Mouse (Mus musculus) liver, embryonic 11.5 days (tissue): ENCODE measurements around the gene Runx3. TPM values are rescaled to one million over a fixed set of nuclear protein-coding genes. Genes with fewer than 3 reads are reported as not detected.

Experiments used
- ATAC-seq: fragments of 200-750 bp; cut with Nextera tagmentation; replicated peaks from 2 replicates; pipeline ENCODE4 v1.8.0; 2017; ENCODE audit warnings: moderate number of reproducible peaks, mild to moderate bottlenecking, moderate TSS enrichment, moderate library complexity; ENCODE audit not compliant: low FRiP score
- DNase-seq: peaks from one replicate; pipeline ENCODE4 v3.0.0-alpha.2; 2017; ENCODE audit warnings: low spot score
- H3K27ac ChIP-seq: fragments of 300-500 bp; sonication (generic); 2 replicates; pipeline ENCODE4 v1.5.1; 2014; ENCODE audit warnings: mild to moderate bottlenecking, low read depth, low read length, control low read depth
- H3K27me3 ChIP-seq: fragments of 300-500 bp; sonication (generic); replicated peaks from 2 replicates; pipeline ENCODE4 v1.6.1; 2014; ENCODE audit warnings: low read length, mixed read lengths; ENCODE audit not compliant: control insufficient read depth, insufficient read depth
- H3K36me3 ChIP-seq: fragments of 300-500 bp; sonication (generic); 2 replicates; pipeline ENCODE4 v1.6.1; 2014; ENCODE audit warnings: mild to moderate bottlenecking, low read length, moderate library complexity, mixed read lengths; ENCODE audit not compliant: control insufficient read depth, insufficient read depth
- H3K4me1 ChIP-seq: fragments of 300-500 bp; sonication (generic); replicated peaks from 2 replicates; pipeline ENCODE4 v1.6.1; 2014; ENCODE audit warnings: low read length, mixed read lengths; ENCODE audit not compliant: control insufficient read depth, insufficient read depth
- H3K4me2 ChIP-seq: fragments of 300-500 bp; sonication (generic); 2 replicates; pipeline ENCODE4 v1.6.1; 2014; ENCODE audit warnings: mild to moderate bottlenecking, control low read depth, moderate library complexity
- H3K4me3 ChIP-seq: fragments of 300-500 bp; sonication (generic); 2 replicates; pipeline ENCODE4 v1.5.1; 2014; ENCODE audit warnings: low read depth, low read length, control low read depth
- H3K9ac ChIP-seq: fragments of 300-500 bp; sonication (generic); 2 replicates; pipeline ENCODE4 v1.6.1; 2014; ENCODE audit warnings: low read depth, low read length, control low read depth
- H3K9me3 ChIP-seq: fragments of 300-500 bp; sonication (generic); 2 replicates; pipeline ENCODE4 v1.6.1; 2016; ENCODE audit warnings: low read length, inconsistent platforms, mixed read lengths; ENCODE audit not compliant: control insufficient read depth
- WGBS: fragments of 180-500 bp; shearing (Covaris S2); extraction: QIAGEN DNeasy Blood & Tissue Kit; methylation state at CpG from one replicate; pipeline ENCODE4 v1.1.7; 2014; 5-methylcytosine and 5-hydroxymethylcytosine counted together
- polyA plus RNA-seq: library from polyadenylated mRNA; unstranded; fragments of >200 nt; fragmentation: Nextera tagmentation; extraction: Ambion mirVana; gene quantifications from 2 replicates; pipeline ENCODE4 v1.2.1, GENCODE M21; 2014

Gene Runx3
- polyA plus RNA-seq, 1 experiment from 2014 or later, result 0.71 TPM

DNA sequence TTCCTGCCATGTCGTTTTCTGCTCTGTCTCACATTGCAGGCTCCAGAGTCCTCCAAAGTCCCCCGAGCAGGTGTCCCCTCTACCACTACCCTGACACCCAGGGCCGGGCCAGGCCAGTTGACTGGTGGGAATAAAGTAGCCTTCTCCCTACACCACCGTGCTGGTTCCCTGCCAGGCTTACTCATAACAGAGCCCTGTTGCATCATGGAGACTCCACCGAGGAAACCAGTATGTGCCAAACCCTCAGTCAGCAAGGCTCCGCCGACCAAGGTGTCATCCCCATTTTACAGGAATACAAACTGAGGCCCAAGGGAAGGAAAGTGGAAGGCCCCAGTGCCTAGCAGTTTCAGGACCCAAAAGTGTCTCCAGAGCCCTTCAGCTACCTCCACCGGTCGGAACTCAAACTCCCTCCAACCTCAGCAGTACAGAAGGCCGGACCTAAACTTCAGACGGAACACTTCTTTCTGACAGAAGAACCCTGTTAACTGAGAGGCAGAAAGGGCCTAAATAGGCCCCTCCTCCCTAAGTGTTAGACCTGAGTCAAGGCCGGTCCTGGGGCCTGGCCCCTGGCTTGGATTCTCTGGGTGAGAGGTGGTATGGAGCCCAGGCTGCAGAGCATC lies 1.5 kb upstream of the Runx3 start:
- Histone ChIP-seq H3K27ac (no peak overlapping the region), H3K4me2 (no peak overlapping the region), H3K4me1 (no peaks in the 10 kb centered on the region), H3K27me3 (no peaks in the 10 kb centered on the region; the same call in 1 of the 2 replicates), H3K36me3 (no peaks in the 10 kb centered on the region), H3K9me3 (no peaks in the 10 kb centered on the region), H3K9ac (no peak overlapping the region), H3K4me3 (no peak overlapping the region)
- no peak for DNase-seq
- no peak for ATAC-seq
- 84% methylated on average over 12 of the region's 12 CpGs for WGBS

DNA sequence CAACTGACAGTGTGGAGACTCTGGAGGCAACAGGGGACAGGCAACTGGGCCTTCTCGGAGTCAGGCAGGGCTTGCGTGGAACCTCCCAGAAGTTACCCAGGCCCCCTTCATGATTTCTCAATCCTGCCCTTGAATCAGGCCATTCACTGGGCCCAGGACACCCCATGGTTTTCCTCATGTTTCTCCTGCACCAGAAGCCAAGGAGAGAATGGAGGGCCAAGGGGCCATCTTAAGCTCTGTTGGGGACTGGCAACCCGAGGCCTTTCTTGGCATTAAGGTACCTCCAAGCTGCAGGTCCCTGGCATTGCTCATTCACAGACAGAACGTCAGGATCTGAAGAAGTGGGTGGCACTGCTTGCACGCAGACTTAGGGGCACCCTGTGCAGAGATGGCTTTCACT lies 3.3 kb downstream of the Runx3 start:
- ATAC-seq, result no peak
- Histone ChIP-seq H3K4me2 (no peak overlapping the region), H3K9me3 (no peaks in the 10 kb centered on the region), H3K4me3 (no peak overlapping the region), H3K4me1 (no peaks in the 10 kb centered on the region), H3K9ac (no peak overlapping the region), H3K27ac (no peak overlapping the region), H3K27me3 (peaks cover 12% of the 10 kb centered on the region), H3K36me3 (no peaks in the 10 kb centered on the region)
- WGBS, result 76% methylated on average over 5 of the region's 5 CpGs
- DNase-seq, result no peak

GRCm38 (mm10) chr4:135124732-135125131 lies 4.3 kb downstream of the Runx3 start:
- H3K4me1 ChIP-seq, result peaks cover 4% of the 10 kb centered on the region; the same call in 1 of the 2 replicates
- no peak overlapping the region for H3K4me3 ChIP-seq
- no peaks in the 10 kb centered on the region for H3K9me3 ChIP-seq
- WGBS, result 80% methylated on average over 6 of the region's 6 CpGs
- H3K4me2 ChIP-seq, result no peak overlapping the region
- no peak overlapping the region for H3K9ac ChIP-seq
- DNase-seq, result no peak
- no peak overlapping the region for H3K27ac ChIP-seq
- ATAC-seq, result no peak
- no peaks in the 10 kb centered on the region for H3K36me3 ChIP-seq
- H3K27me3 ChIP-seq, result peaks cover 16% of the 10 kb centered on the region

- H3K4me3 ChIP-seq, result no peak overlapping the region
- H3K36me3 ChIP-seq, result no peaks in the 10 kb centered on the region
- ATAC-seq (no peak), DNase-seq (no peak)
- no peak overlapping the region for H3K27ac ChIP-seq
- 74% methylated on average over 3 of the region's 3 CpGs for WGBS
- H3K9ac ChIP-seq, result no peak overlapping the region
- peaks cover 16% of the 10 kb centered on the region for H3K27me3 ChIP-seq
- peaks cover 4% of the 10 kb centered on the region; the same call in 1 of the 2 replicates for H3K4me1 ChIP-seq
- H3K4me2 ChIP-seq, result no peak overlapping the region
- no peaks in the 10 kb centered on the region for H3K9me3 ChIP-seq
Observed at GRCm38 (mm10) chr4:135125152-135125551, 4.7 kb downstream of the Runx3 start.

- DNase-seq (no peak), ATAC-seq (no peak)
- peaks cover 16% of the 10 kb centered on the region for H3K27me3 ChIP-seq
- 61% methylated on average over 5 of the region's 5 CpGs for WGBS
- H3K9me3 ChIP-seq, result no peaks in the 10 kb centered on the region
- H3K4me2 ChIP-seq, result no peak overlapping the region
- no peak overlapping the region for H3K4me3 ChIP-seq
- no peak overlapping the region for H3K27ac ChIP-seq
- peaks cover 4% of the 10 kb centered on the region; the same call in 1 of the 2 replicates for H3K4me1 ChIP-seq
- H3K36me3 ChIP-seq, result no peaks in the 10 kb centered on the region
- no peak overlapping the region for H3K9ac ChIP-seq
Observed at GRCm38 (mm10) chr4:135126385-135126784, 5.9 kb downstream of the Runx3 start.

DNA sequence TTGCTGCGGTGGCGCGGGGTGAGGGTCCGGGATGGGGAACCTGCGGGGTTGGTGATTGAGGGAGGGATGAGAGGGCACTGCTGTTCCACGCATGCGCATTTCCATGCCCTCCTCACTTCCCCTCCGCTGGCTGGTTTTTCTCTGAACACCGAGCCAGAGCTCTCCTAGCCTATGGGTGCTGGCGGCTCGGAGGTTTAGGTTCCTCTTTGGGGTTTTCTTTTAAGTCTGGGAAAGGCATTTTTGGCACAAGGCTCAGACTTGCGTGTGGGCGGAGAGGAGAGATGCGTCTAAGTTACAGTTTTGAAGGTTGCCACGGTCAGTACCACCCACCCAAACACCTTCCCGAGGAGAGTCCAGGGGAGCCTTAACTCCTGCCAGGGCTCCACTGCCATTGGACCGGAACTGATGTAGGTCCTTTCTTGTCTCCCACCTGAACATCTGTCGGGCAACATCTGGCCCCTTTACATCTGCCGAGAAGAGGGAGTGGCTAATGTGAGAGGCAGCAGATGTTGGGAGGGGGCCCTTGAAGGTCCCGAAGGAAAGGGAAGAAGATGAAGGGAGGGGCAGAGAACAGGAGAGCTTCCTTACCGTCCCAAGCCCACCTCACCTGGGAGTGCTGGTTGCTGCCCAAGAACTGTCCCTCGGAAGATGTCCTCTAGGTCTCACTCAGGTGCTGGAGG lies 8.5 kb downstream of the Runx3 start:
- H3K27me3 ChIP-seq, result peaks cover 16% of the 10 kb centered on the region; the same call in 1 of the 2 replicates
- no peaks in the 10 kb centered on the region for H3K9me3 ChIP-seq
- H3K36me3 ChIP-seq, result no peaks in the 10 kb centered on the region
- H3K4me3 ChIP-seq, result 0 out of 2 replicates have a peak overlapping the region, but pooled peaks have one; percentile 16
- H3K9ac ChIP-seq, result no peak overlapping the region
- 15% methylated on average over 22 of the region's 22 CpGs for WGBS
- DNase-seq (no peak), ATAC-seq (no peak)
- peaks cover 4% of the 10 kb centered on the region; the same call in 1 of the 2 replicates for H3K4me1 ChIP-seq
- no peak overlapping the region for H3K27ac ChIP-seq
- H3K4me2 ChIP-seq, result peak overlapping the region; percentile 58

DNA sequence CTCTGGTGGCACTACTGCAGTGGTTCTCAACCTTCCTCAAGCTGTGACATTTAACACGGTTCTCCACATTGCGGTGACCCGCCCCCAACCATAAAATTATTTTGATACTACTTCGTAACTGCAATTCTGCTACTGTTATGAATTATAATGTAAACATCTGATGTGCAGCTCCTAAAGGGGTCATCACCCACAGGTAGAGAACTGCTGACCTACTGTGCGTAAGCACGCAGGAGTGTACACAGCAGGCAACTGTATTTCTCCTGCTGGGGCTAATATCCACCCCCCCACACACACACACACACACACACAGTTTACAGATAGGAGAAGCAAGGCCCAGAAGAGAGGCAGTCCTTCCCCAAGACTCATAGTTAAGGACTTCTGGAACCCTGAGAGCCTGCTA lies 9.7 kb downstream of the Runx3 start:
- no peak overlapping the region for H3K27ac ChIP-seq
- no peak overlapping the region for H3K4me3 ChIP-seq
- ATAC-seq (no peak), DNase-seq (no peak)
- no peak overlapping the region for H3K4me2 ChIP-seq
- no peaks in the 10 kb centered on the region for H3K9me3 ChIP-seq
- H3K4me1 ChIP-seq, result peaks cover 4% of the 10 kb centered on the region; the same call in 1 of the 2 replicates
- WGBS, result 87% methylated on average over 6 of the region's 6 CpGs
- H3K36me3 ChIP-seq, result no peaks in the 10 kb centered on the region
- H3K9ac ChIP-seq, result no peak overlapping the region
- H3K27me3 ChIP-seq, result peaks cover 14% of the 10 kb centered on the region; the same call in 1 of the 2 replicates

DNA sequence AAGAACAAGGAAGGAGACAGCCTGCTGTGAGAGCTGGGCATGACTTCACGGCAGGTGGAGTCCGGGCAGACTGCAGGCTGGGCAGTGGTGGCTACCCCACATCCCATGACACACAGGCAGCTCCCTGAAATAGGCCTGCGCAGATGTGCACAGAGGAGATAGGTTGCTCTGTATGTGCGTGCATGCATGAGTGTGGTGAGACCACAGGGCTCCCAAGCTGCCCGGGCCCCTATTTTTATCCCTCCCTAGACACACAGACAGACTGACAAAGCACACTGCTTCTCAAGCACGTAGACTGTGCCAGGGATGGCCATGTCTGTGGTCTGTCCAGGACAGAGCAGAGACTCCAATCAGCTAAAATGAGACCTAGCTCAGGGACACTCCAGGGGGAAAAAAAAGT lies 10.7 kb downstream of the Runx3 start:
- Histone ChIP-seq H3K9ac (no peak overlapping the region), H3K27me3 (peaks cover 18% of the 10 kb centered on the region), H3K4me3 (no peak overlapping the region), H3K4me1 (peaks cover 4% of the 10 kb centered on the region; the same call in 1 of the 2 replicates), H3K36me3 (no peaks in the 10 kb centered on the region), H3K27ac (no peak overlapping the region), H3K4me2 (no peak overlapping the region), H3K9me3 (no peaks in the 10 kb centered on the region)
- 74% methylated on average over 6 of the region's 6 CpGs for WGBS
- DNase-seq, result no peak
- no peak for ATAC-seq

GRCm38 (mm10) chr4:135132797-135133196 lies 12.3 kb downstream of the Runx3 start:
- Histone ChIP-seq H3K4me1 (peaks cover 4% of the 10 kb centered on the region; the same call in 1 of the 2 replicates), H3K4me2 (no peak overlapping the region), H3K9me3 (no peaks in the 10 kb centered on the region), H3K27me3 (peaks cover 21% of the 10 kb centered on the region), H3K36me3 (no peaks in the 10 kb centered on the region), H3K4me3 (no peak overlapping the region), H3K9ac (no peak overlapping the region), H3K27ac (no peak overlapping the region)
- ATAC-seq, result no peak
- WGBS, result 87% methylated on average over 12 of the region's 12 CpGs
- no peak for DNase-seq
